Comparison of ENCODE assay signal across 9 mouse cellular contexts in the genomic region with DNA sequence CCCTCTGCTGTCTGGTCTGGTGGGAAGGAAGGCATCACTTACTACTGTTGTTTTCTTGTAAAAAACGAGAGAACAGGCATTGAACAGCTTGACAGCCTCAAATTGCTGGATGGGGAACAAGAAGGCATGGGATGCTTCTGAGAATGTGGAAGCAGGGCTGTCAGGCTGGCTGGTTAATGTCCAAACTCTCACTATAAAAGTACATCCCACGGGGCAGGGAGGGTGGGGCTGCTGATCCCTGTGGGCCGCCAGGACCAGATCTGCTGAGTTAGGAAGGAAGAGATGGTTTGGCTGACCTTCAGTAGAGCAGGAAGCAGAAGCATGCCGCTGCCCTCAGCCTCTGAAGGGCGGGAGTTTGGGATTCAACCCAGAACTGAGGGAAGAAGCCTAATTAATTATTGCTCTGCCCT. TPM values are rescaled to one million over a fixed set of nuclear protein-coding genes. Genes with fewer than 3 reads are reported as not detected.
DNase-seq lines count a peak whose midpoint lies in the region; ATAC-seq and TF ChIP-seq lines count a peak whose summit lies in the region.
"Had no signal": no experiment of that assay in that cellular context is flagged by ENCODE, and none has a peak within 500 bp of the region (broad histone marks: within the 10 kb centered on the region; RNA-seq: fewer than 3 reads in every experiment).

No protein-coding gene starts in this region.

- no peak overlapping the region for H3K4me3 ChIP-seq in lung, adult 2 months (replicated peaks; ENCODE audit: extremely low read depth, low read depth, low read length)
- H3K4me3 ChIP-seq in small intestine, adult 2 months (ENCODE audit: low read depth, low read length): no peak overlapping the region
- H3K4me3 ChIP-seq: hindbrain, embryonic 15.5 days had no signal

- H3K27ac ChIP-seq in small intestine, adult 2 months (ENCODE audit: insufficient read depth, low read depth, low read length): peak overlapping the region; percentile 58
- H3K27ac ChIP-seq: hindbrain, embryonic 15.5 days had no signal

- H3K27me3 ChIP-seq in small intestine, adult 2 months (ENCODE audit: control insufficient read depth, insufficient read depth, low read length): no peaks in the 10 kb centered on the region
- H3K27me3 ChIP-seq: hindbrain, embryonic 15.5 days had no signal

- no peak for TF ChIP-seq POLR2A in lung, adult 2 months (IDR thresholded peaks at IDR 0.05; ENCODE audit: borderline replicate concordance, extremely low read depth, low read depth, low read length)
- TF ChIP-seq POLR2A in small intestine, adult 2 months (IDR thresholded peaks at IDR 0.05; ENCODE audit: low read depth, low read length): no peak

- TF ChIP-seq CTCF in lung, adult 2 months (IDR thresholded peaks at IDR 0.05; ENCODE audit: insufficient read depth, low read length): no peak
- TF ChIP-seq CTCF in small intestine, adult 2 months (IDR thresholded peaks at IDR 0.05; ENCODE audit: extremely low read depth, insufficient read length, insufficient replicate concordance, low read depth, low read length): no peak

- intact Hi-C loops in heart, postnatal 14 days (cut with DNase I): no loop called here
- intact Hi-C loops in left cerebral cortex, postnatal 36 days (cut with DNase I): no loop called here

- peaks cover 9% of the 10 kb centered on the region; the same call in 1 of the 2 replicates for H3K36me3 ChIP-seq in small intestine, adult 2 months (ENCODE audit: control insufficient read depth, insufficient read depth, low read length)
- H3K36me3 ChIP-seq: hindbrain, embryonic 15.5 days had no signal

- peaks cover 3% of the 10 kb centered on the region for H3K4me1 ChIP-seq in lung, adult 2 months (ENCODE audit: control insufficient read depth, insufficient read depth, low read length)
- H3K4me1 ChIP-seq in small intestine, adult 2 months (ENCODE audit: control insufficient read depth, insufficient read depth, insufficient read length, low read length): peaks cover 56% of the 10 kb centered on the region

- 31% methylated on average over 5 of the region's 5 CpGs for WGBS in lung, adult 2 months
- WGBS in small intestine, adult 2 months: 7% methylated on average over 5 of the region's 5 CpGs

- no peak for ATAC-seq in granulocyte monocyte progenitor cell, adult 5-6 weeks (replicated peaks; ENCODE audit: poor library complexity, severe bottlenecking)

- peak; percentile 53 to 58 for DNase-seq in lung, adult 18-20 months
- no peak for DNase-seq in lung, adult 2 months
- DNase-seq in heart, postnatal 14 days: peak; percentile 44 to 67
- DNase-seq in kidney, postnatal 25 days: peak; percentile 83 to 93
- DNase-seq in left cerebral cortex, postnatal 36 days (ENCODE audit: low spot score in 2 of 2): no peak
- no peak for DNase-seq in right cerebral cortex, postnatal 36 days (ENCODE audit: low spot score in 2 of 2)

RNA-seq across cellular contexts. Expression of gene Golt1a, which starts 58.0 kb away (rescaled TPM):
- polyA plus RNA-seq in lung, adult 2 months (2012; rRNA removed): 1.1 and 1.3 TPM in 2 replicates
- not detected for total RNA-seq in heart, postnatal 14 days (2021)
- 25.1 and 48.9 TPM in 2 replicates for polyA plus RNA-seq in small intestine, adult 2 months (2012; rRNA removed)
- 1 to 10 TPM in 1 of 2 experiments, under 1 TPM in 1; 0.48 to 2.0 TPM for total RNA-seq in left cerebral cortex, postnatal 36 days (2021)
- total RNA-seq in granulocyte monocyte progenitor cell, adult 5-6 weeks (2014; fragmentation: Nextera tagmentation): not detected in 2 replicates
- not detected in 2 replicates for total RNA-seq in granulocyte monocyte progenitor cell, adult 5-6 weeks (2017)
- polyA plus RNA-seq: hindbrain, embryonic 15.5 days had no signal

Comparison
In these comparisons a context has a peak if more than half of its experiments do, and no peak if none do; other contexts are left out.
1. DNase-seq: peak in lung, adult 18-20 months (2 of 2), heart, postnatal 14 days (2 of 2) and kidney, postnatal 25 days (2 of 2); none in lung, adult 2 months (single experiment), left cerebral cortex, postnatal 36 days (0 of 2) and right cerebral cortex, postnatal 36 days (0 of 2).